Mouse (Mus musculus) left cerebral cortex, adult 18-20 months (tissue): ENCODE results near the gene Gm10959. TPM values are rescaled to one million over a fixed set of nuclear protein-coding genes. Genes with fewer than 3 reads are reported as not detected.
"Not testable (repeated sequence)": the region's sequence is repeated elsewhere in the genome, so short reads cannot be mapped to it uniquely, and the experiment has no call there.

Source experiments
- DNase-seq, 2 experiments: peaks; one replicate each; pipeline ENCODE4 v3.0.0; 2021 to 2022; ENCODE audit warnings: low spot score in 2 of 2, mixed read lengths in 1 of 2
- long read RNA-seq, 2 experiments: library from polyadenylated mRNA; stranded (forward); transcript quantifications; one replicate each; pipeline ENCODE4 v2.0.0; 2021
- total RNA-seq, 2 experiments: library from RNA; stranded (reverse); gene quantifications; 2 replicates each; pipeline ENCODE4 v1.2.3; 2021

Gene Gm10959
- not detected for total RNA-seq
- long read RNA-seq, experiment 1, partial matches to known transcripts = 0 of 1 reads
- long read RNA-seq, experiment 1, other reads (novel, unspliced or antisense) = 1 of 1 reads
- long read RNA-seq, experiment 2 = 0 reads

DNA sequence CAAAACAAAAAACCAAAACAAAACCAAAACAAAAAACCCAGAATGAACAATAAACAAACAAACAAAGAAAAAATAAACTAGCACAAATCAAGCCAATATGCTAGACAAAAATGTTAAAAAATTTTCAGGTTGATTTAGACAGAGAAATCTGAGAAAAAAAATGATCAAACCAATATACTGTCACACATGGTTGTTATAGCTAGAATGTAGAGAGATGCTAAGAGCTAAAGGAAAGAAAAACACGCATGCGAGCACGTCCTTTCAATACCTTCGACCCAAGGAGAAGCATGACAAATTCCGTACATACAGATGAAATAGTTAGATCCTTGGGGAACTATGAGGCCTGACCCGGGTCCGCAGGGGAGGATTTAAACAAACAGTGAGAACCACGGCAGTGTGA, at the start of gene Gm10959:
Gene Gm10959 (minus strand): TSS at position 101 of the 400 bp plus-strand sequence.
- DNase-seq = no peak

GRCm38 (mm10) chr3:122968391-122968790, 49.2 kb upstream of the Gm10959 start:
- no peak for DNase-seq

- DNase-seq = no peak
These were observed 45.1 kb upstream of the Gm10959 start for GRCm38 (mm10) chr3:122964301-122964700.

- DNase-seq = no peak
These were observed 31.0 kb upstream of the Gm10959 start for GRCm38 (mm10) chr3:122950129-122950528.

DNA sequence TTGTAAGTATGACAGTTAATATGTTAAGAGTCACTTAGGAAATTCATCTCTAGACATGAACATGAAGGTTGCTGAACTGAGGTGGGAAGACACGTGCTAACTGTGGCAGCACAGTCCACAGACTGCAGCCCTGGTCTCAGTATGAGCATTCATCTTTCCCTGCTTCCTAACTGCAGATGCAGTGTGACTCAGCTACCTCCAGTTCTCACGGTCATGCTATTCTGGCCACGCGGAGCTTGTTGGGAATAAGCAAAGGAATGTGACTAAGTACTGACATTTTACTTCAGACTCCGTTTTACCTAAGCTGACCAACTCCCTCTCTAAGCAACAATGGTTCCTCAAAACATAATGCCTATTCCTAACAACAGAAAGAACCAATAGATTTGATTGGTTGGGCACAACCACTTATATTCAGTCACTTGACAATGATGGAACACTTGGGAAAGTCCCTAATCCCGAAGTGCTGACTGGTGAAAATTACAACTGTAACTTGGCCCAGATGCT, 24.3 kb upstream of the Gm10959 start:
- DNase-seq = no peak

GRCm38 (mm10) chr3:122939215-122939614, 20.1 kb upstream of the Gm10959 start:
- peak in 1 of 2 experiments; percentile 24 for DNase-seq

- DNase-seq = not testable (repeated sequence)
These were observed 18.0 kb upstream of the Gm10959 start for GRCm38 (mm10) chr3:122937176-122937575.

GRCm38 (mm10) chr3:122932466-122932865, 13.3 kb upstream of the Gm10959 start:
- no peak for DNase-seq

GRCm38 (mm10) chr3:122929723-122930122, 10.6 kb upstream of the Gm10959 start:
- DNase-seq = peak; percentile 52 to 58

GRCm38 (mm10) chr3:122924009-122924914, 5.1 kb upstream of the Gm10959 start, which contains the start of gene 1810037I17Rik:
Gene 1810037I17Rik (plus strand): TSS chr3:122924203.
- peak; percentile 96 to 97 for DNase-seq

- no peak for DNase-seq
These were observed 4.0 kb upstream of the Gm10959 start for GRCm38 (mm10) chr3:122923147-122923546.

- DNase-seq = no peak
These were observed 2.7 kb upstream of the Gm10959 start for GRCm38 (mm10) chr3:122921676-122922527.

GRCm38 (mm10) chr3:122920572-122921435, 1.6 kb upstream of the Gm10959 start:
- no peak for DNase-seq

DNA sequence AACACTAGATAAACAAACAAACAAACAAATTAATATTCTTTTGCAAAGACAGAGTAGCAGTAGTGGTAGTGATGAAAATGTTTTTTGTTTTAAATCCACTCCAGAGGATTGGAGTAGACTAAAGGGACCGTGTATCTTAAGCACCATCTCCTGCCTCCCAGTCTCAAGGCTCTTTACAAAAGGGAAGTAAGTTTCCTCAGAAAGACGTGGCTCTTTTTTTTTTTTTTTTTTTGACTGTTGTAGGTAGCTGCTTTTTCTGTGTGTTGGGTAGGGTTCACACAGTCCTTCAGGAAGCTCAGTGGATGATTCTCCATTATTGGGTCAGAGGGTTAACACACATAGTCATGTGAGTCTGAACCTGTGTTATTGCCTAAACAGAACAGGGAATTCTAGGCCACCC, 488 bp downstream of the Gm10959 start:
- no peak for DNase-seq

- no peak for DNase-seq
These were observed 2.9 kb downstream of the Gm10959 start for GRCm38 (mm10) chr3:122916191-122916680.

DNA sequence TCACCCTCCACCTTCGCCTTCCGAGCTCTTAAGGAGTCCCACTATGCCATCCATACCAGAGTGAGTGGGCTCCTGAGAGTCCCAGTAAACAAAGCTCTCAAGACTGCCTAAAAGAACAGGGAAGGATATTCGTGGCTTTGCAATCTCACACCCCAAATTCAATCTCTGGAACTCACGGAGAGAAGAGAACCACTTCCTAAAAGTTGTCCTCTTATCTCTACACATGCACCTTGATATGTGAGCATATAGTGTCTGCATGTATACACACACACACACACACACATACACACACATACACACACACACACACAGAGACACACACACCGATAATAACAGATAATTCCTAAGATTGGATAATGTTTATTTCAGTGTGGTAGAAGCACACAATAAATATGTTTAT, 3.7 kb downstream of the Gm10959 start:
- DNase-seq = no peak

- DNase-seq = no peak
These were observed 11.3 kb downstream of the Gm10959 start for GRCm38 (mm10) chr3:122907841-122908240.

DNA sequence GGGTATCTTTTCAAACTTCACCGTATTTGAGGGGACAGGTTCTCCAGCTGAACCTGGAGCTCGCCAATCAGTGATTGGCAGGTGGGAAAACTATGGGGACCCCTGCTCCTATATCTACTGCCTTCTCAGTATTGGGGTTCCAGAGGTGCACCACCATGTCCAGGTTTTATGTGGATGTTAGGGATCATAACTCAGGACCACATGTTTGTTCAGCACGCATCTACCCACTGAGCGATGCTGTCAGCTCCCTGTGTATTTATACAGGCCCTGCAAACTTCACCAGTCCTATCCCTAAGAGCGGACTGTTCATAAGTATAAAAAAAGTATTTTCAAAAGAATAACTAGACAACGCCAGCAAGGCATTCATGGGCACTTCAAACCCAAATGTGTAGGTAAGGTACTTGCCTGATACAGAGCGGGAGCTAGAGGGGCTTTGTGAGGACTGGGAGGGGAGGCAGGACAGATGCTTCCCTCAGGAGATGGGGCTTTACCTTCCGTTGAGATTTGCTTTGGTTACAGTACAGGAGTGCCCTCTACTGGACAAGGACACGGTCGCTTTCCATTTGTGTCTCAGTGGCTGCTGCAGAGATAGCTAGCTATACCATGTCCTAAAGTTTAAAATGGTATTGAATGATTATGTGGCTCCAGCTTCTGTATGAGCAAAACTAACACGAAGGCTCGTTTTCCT, 15.3 kb downstream of the Gm10959 start:
- DNase-seq = peak; percentile 40 to 46

DNA sequence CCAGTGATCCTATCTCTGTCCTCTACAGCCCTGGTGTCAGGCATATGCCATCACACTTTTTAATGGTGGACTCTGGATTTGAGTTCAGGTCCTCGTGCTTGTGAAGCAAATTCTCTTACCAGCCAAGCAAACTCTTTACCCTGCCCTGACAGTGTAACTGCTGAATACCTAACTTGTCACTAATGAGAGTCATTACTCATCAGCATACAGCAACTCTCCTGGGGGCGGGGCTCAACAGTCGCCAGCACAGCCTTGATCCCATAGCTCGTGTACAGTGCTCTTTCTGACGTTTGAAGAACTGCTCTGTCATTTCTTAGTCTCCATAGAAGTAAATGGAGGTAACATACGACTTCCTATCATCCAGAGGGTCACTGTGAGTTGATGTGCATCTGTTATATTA, 20.9 kb downstream of the Gm10959 start:
- no peak for DNase-seq
